Mouse (Mus musculus) cerebellum, postnatal 10 days (tissue): ENCODE measurements around the gene Pum1.
"Not testable (repeated sequence)": the region's sequence is repeated elsewhere in the genome, so short reads cannot be mapped to it uniquely, and the experiment has no call there.

Source experiments
- DNase-seq, 2 experiments: peaks; one replicate each; pipeline ENCODE4 v3.0.0; 2021; ENCODE audit warnings: mixed read lengths in 2 of 2

The Pum1 gene

GRCm38 (mm10) chr4:130662979-130663725, at the start of gene Pum1:
Pum1 (plus strand) TSS chr4:130663321.
- peak; percentile 96 to 98 for DNase-seq

DNA sequence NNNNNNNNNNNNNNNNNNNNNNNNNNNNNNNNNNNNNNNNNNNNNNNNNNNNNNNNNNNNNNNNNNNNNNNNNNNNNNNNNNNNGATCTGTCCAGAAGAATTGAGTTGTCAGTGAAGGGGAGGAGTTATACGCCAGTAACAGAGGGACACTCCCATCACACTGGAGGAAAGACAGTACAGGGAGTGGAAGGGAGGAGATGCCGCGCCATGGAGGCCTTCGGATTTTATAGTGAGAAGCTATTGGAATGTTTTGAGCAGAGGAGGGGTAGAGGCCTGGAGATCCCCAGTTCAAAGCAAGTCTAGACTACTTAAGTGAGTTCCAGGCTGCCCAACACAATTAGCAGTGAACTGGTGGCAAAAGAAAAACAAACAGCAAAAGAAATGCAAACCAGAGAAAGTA, 33.7 kb upstream of the Pum1 start:
- peak; percentile 61 for DNase-seq

GRCm38 (mm10) chr4:130630232-130630847, 32.8 kb upstream of the Pum1 start:
- DNase-seq: no peak

- DNase-seq: not testable (repeated sequence)
Measured at GRCm38 (mm10) chr4:130635076-130635475, 28.0 kb upstream of the Pum1 start.

DNA sequence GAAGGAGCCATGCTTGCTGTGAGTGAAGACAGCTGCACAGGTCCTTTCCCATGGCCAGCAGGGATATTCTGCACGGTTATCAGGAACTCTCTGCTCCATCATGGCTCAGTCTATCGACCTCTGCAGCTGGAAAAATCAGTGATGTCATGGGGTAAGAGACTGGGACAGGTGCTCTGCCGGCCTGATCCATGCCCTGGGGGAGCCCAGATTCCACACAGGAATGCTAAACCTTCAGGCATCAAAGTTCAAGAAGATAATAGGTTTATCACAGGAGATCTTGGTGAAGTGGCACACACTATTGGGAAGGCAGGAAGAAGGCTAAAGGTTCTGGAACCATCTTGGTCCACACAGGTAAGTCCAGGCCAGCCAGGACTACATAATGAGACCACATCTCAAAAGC, 26.4 kb upstream of the Pum1 start:
- no peak for DNase-seq

GRCm38 (mm10) chr4:130637488-130638422, 25.4 kb upstream of the Pum1 start:
- DNase-seq: no peak

DNA sequence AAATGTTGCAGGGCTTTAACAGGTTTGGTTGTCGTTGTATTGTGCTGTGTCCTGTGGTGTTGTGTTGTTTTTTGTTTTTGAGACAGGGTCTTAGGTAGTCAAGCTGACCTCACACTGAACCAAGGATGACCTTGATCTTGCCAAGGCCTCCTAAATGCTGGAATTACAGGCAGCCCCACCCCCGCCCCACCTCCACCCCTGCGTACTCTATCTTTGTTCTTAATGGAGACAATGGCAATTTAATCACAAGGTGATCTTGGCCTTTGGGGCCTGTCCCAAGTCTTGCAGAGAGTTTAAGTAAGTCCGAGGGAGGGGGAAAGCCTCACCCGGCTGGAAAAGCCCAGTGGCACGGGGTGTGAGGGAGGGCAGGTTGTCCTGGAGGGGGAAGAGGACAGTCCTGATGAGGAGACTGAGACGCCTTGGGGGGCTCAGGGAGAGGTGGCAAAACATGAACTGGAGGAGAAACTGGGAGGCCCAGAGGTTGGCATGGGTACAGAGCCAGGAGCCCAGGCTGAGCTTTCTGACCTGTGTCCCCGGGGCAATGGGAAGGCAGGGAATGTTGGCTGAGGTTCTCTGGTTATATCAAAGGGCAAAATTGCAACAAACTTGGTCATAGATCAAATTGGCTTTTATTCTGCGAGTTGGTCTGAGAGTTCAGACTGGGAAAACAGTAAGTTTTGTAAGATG, 22.9 kb upstream of the Pum1 start:
- no peak for DNase-seq

DNA sequence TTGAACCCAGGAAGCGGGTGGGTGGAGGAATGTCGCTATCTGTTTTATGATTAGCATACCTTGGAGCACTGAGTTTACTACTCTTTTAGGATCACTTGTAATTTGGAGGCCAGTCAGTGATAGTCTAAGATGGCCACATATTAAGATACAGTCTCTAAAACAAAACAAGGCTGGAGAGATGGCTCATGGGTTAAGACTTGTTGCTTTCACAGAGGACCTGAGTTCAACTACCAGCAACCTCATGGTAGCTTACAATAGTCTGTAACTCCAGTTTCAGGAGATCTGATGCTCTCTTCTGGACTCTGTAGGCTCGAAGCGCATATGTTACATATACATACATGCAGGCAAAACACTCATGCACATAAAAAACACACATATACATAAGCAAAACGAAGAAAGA, 20.7 kb upstream of the Pum1 start:
- DNase-seq: no peak

DNA sequence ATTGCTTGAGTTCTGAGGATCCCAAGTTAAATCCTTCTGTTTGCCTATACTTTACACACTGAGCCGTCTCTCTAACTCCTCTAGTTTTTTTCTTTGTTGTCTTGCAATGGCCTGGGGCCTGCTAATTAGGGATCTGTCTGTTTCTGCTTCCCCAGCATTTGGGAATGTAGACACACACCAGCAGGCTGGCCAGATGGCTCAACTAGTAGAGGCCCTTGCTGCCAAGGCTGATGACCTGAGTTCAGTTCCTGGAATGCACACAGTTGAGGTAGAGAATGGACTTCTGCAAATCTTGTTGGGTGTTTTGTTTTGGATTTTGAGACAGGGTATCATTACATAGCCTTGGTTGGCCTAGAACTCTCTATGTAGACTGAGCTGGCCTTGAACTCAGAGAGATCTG, 17.7 kb upstream of the Pum1 start:
- DNase-seq: peak in 1 of 2 experiments; percentile 34

GRCm38 (mm10) chr4:130651286-130651685, 11.8 kb upstream of the Pum1 start:
- DNase-seq: no peak

GRCm38 (mm10) chr4:130652546-130652945, 10.6 kb upstream of the Pum1 start:
- DNase-seq: no peak

GRCm38 (mm10) chr4:130657820-130658565, 5.1 kb upstream of the Pum1 start:
- no peak for DNase-seq

DNA sequence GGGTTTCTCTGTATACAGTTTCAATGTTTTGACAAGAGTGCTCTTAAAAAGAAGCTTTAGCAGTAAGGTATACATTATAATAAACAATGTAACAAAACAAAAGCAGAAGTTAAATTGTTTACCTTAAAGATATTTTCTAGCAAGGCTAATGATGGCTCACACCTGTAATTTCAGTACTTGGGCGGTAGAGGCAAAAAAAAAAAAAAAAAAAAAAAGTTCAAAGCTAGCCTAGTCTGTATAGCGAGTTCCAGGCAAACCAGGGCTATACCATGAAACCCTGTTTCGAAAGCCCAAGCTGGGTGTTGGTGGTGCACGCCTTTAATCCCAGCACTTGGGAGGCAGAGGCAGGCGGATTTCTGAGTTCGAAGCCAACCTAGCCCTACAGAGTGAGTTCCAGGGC, 3.7 kb upstream of the Pum1 start:
- DNase-seq: no peak

DNA sequence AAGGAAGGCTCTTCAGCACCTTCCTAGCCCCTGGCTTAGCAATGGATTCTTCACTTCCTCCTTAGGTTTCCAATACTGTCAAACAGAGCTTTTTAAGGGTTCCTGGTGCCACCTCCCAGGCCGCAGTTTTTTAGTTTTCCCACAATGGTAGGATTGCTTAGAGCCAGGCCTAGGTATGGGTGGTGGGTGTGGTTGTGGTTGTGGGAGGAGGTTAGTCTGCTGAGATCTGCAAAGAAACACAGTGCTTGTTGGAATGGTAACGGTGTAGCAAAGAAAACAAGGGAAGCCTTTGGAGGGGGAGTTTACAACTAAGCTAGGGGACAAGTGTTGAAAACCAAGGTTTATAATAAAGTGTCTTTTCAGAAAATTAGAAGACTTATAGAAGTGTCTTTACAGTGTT, 3.0 kb upstream of the Pum1 start:
- DNase-seq: no peak

- DNase-seq: no peak
Measured at GRCm38 (mm10) chr4:130661151-130661550, 2.0 kb upstream of the Pum1 start.

DNA sequence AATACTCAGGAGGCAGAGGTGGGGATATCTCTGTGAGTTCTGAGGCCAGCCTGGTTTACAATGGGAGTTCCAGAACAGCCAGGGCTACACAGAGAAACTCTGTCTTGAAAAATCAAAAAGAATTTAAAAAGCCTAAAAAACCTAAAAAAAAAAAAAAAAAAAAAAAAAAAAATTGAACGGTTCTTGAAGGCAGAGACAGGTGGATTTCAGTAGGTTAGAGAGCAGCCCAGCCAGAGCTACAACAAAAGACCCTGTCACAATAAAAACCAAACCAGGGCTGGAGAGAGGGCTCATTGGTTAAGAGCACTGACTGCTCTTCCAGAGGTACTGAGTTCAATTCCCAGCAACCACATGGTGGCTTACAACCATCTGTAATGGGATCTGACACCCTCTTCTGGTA, 816 bp upstream of the Pum1 start:
- DNase-seq: not testable (repeated sequence)

GRCm38 (mm10) chr4:130663810-130664401, 785 bp downstream of the Pum1 start:
- peak; percentile 68 to 69 for DNase-seq

- no peak for DNase-seq
Measured at GRCm38 (mm10) chr4:130664414-130665029, 1.4 kb downstream of the Pum1 start.

DNA sequence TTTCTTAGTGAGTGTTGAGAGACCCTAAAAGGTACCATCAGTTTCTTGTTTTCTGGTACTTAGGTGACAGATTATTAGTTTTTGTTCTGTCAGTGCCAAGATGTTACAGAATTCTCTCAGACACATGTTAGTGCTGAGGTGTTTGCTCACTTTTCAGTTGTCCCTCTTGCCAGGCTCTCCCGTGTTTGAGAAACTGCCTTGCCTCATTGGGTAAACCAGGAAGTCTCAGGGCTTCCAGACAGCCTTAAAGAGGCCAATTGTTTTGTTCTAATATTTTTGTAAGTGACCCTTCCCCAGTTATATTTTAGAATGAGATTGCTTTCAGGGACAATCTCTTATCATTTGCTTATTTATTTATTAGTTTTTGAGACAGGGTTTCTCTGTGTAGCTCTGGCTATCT, 2.1 kb downstream of the Pum1 start:
- no peak for DNase-seq

GRCm38 (mm10) chr4:130667686-130668085, 4.6 kb downstream of the Pum1 start:
- DNase-seq: no peak

DNA sequence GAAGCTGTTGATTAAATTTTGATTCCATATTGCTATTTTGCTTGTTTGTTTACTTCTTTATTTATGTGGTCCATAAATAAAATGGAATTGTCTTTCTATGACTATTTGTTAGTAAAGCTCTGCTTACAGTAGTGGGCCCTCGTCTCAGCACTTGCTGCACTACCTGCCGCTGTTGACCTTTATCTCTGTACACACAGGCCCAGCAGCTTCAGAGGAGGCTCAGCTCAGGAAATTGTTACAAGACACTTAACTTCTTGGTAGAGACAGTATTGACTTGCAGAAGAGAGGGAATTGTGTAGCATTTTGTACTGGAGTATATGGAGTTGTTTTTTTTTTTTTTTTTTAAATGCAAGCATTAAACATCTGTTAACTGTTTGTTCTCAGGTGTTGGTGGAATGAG, 5.4 kb downstream of the Pum1 start:
- DNase-seq: no peak
